Mouse (Mus musculus) kidney, postnatal 0 days (tissue): Measurements from ENCODE around the gene Olfr979. TPM values are rescaled to one million over a fixed set of nuclear protein-coding genes. Genes with fewer than 3 reads are reported as not detected.
"Not testable (repeated sequence)": the region's sequence is repeated elsewhere in the genome, so short reads cannot be mapped to it uniquely, and the experiment has no call there.

Experiments
- ATAC-seq: fragments of 200-750 bp; cut with Nextera tagmentation; replicated peaks from 2 replicates; pipeline ENCODE4 v1.8.0; 2017; ENCODE audit warnings: low read depth, moderate number of reproducible peaks, moderate TSS enrichment, moderate library complexity; ENCODE audit not compliant: low FRiP score
- DNase-seq: peaks from one replicate; pipeline ENCODE4 v3.0.0-alpha.2; 2016; ENCODE audit warnings: low spot score
- H3K27ac ChIP-seq: fragments of 300-500 bp; sonication (generic); 2 replicates; pipeline ENCODE4 v1.5.1; 2014; ENCODE audit warnings: mild to moderate bottlenecking
- H3K27me3 ChIP-seq: fragments of 300-500 bp; sonication (generic); 2 replicates; pipeline ENCODE4 v1.6.1; 2014; ENCODE audit warnings: low read length, mixed read lengths; ENCODE audit not compliant: insufficient read depth
- H3K36me3 ChIP-seq: fragments of 300-500 bp; sonication (generic); 2 replicates; pipeline ENCODE4 v1.6.1; 2014; ENCODE audit warnings: low read length, mixed read lengths; ENCODE audit not compliant: insufficient read depth
- H3K4me1 ChIP-seq: fragments of 300-500 bp; sonication (generic); replicated peaks from 2 replicates; pipeline ENCODE4 v1.6.1; 2014; ENCODE audit warnings: antibody characterized with exemption, low read length, mixed read lengths; ENCODE audit not compliant: insufficient read depth
- H3K4me2 ChIP-seq: fragments of 300-500 bp; sonication (generic); 2 replicates; pipeline ENCODE4 v1.6.1; 2014; ENCODE audit warnings: mild to moderate bottlenecking, low read length, moderate library complexity, mixed read lengths
- H3K4me3 ChIP-seq: fragments of 300-500 bp; sonication (generic); replicated peaks from 2 replicates; pipeline ENCODE4 v1.5.1; 2014; ENCODE audit warnings: low read depth, low read length
- H3K9ac ChIP-seq: fragments of 300-500 bp; sonication (generic); 2 replicates; pipeline ENCODE4 v1.6.1; 2014; ENCODE audit warnings: low read depth, low read length
- H3K9me3 ChIP-seq: fragments of 300-500 bp; sonication (generic); replicated peaks from 2 replicates; pipeline ENCODE4 v1.6.1; 2016; ENCODE audit warnings: low read length, inconsistent platforms, mixed read lengths
- CTCF ChIP-seq: IDR thresholded peaks from 2 replicates; pipeline ENCODE4 v1.5.1; 2016; ENCODE audit warnings: antibody characterized with exemption, low read depth, mild to moderate bottlenecking, moderate library complexity
- WGBS: fragments of 180-500 bp; shearing (Covaris S2); extraction: QIAGEN DNeasy Blood & Tissue Kit; methylation state at CpG from one replicate; pipeline ENCODE4 v1.1.7; 2014; 5-methylcytosine and 5-hydroxymethylcytosine counted together
- polyA plus RNA-seq: library from polyadenylated mRNA; unstranded; fragments of >200 nt; fragmentation: Nextera tagmentation; extraction: Ambion mirVana; gene quantifications from 2 replicates; pipeline ENCODE4 v1.2.1, GENCODE M21; 2015

Gene Olfr979
- polyA plus RNA-seq, result not detected in 2 replicates

DNA sequence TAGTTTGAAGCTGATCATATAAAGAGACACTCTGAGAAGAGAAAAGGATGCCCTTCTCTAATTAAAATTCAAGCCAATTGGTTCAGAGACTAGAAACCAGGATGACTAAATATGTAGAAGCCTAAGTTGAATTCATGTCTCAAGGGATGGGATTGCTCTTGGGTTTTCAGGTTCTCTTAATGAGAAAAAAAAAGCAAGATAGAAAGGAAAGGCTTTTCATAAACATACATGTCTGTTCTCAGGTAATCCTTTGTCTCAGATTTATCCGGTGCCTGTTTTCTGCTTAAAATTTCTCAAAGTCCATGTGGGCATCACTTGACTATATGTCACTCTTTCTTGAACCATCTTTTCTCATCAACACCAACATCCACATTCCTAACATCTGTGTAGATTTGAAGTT is at the start of gene Olfr979:
Olfr979 (minus strand) TSS at position 101 of the 400 bp plus-strand sequence.
- ATAC-seq (no peak), DNase-seq (no peak)
- no peaks in the 10 kb centered on the region for H3K4me1 ChIP-seq
- no peak within 1 kb of the TSS for H3K9ac ChIP-seq
- no peak within 1 kb of the TSS for H3K27ac ChIP-seq
- no peak for TF ChIP-seq CTCF
- H3K36me3 ChIP-seq, result no peaks in the 10 kb centered on the region
- 95% methylated on average over 1 of the region's 1 CpGs for WGBS
- no peak within 1 kb of the TSS for H3K4me3 ChIP-seq
- H3K27me3 ChIP-seq, result no peaks in the 10 kb centered on the region
- no peaks in the 10 kb centered on the region for H3K9me3 ChIP-seq
- H3K4me2 ChIP-seq, result no peak within 1 kb of the TSS

DNA sequence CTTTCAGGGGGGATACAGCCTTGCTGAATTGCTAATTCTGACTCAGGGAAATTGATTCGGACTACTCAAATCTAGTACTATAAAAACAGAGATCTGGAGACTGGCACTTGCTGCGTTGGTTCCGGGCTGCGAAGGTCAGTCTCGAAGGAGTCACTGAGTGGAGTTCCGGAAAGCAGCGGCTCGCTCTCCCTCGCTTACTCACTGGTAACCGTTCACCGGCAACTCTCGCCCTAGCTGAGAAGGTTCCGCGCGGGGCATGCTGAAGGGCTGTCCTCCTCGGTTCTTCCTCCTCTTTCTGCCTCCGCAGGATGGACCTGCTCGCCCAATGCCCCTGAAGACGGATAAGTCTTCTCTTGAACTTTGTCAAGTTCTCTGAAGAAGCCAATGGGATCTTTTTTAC is 46.9 kb upstream of the Olfr979 start:
- Histone ChIP-seq H3K9me3 (no peaks in the 10 kb centered on the region), H3K4me3 (no peak overlapping the region), H3K27ac (no peak overlapping the region), H3K4me2 (no peak overlapping the region), H3K27me3 (no peaks in the 10 kb centered on the region), H3K4me1 (no peaks in the 10 kb centered on the region), H3K9ac (no peak overlapping the region), H3K36me3 (no peaks in the 10 kb centered on the region)
- no peak for ATAC-seq
- TF ChIP-seq CTCF, result no peak
- DNase-seq, result no peak
- 95% methylated on average over 19 of the region's 19 CpGs for WGBS

DNA sequence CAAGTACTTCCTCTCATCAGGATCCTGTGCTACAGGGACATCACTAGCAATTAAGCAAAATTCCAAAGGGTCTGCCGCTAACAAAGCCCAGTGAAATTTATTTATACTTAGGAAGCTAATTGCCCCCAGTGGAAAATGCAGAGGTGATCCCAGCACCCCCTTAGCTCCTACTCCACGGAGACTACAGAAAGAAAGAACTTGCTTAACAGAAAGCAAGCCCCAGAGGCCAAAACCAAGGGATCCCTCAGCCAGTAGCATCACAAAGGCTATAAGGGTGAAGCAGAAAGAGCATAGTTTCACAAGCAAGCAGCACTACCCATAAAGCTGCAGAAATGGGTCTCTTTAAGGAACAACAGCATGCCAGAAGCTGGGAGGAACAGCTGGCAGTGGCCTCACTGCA is 17.9 kb upstream of the Olfr979 start, which contains the start of gene Olfr981:
Olfr981 (plus strand) TSS at position 301 of the 400 bp plus-strand sequence.
- DNase-seq (no peak), ATAC-seq (no peak)
- H3K4me2 ChIP-seq, result no peak within 1 kb of the TSS
- WGBS, result 72% methylated on average over 2 of the region's 2 CpGs
- no peaks in the 10 kb centered on the region for H3K4me1 ChIP-seq
- no peak within 1 kb of the TSS for H3K4me3 ChIP-seq
- H3K9ac ChIP-seq, result no peak within 1 kb of the TSS
- no peaks in the 10 kb centered on the region for H3K36me3 ChIP-seq
- H3K27ac ChIP-seq, result no peak within 1 kb of the TSS
- H3K27me3 ChIP-seq, result no peaks in the 10 kb centered on the region
- no peaks in the 10 kb centered on the region for H3K9me3 ChIP-seq
- TF ChIP-seq CTCF, result no peak

DNA sequence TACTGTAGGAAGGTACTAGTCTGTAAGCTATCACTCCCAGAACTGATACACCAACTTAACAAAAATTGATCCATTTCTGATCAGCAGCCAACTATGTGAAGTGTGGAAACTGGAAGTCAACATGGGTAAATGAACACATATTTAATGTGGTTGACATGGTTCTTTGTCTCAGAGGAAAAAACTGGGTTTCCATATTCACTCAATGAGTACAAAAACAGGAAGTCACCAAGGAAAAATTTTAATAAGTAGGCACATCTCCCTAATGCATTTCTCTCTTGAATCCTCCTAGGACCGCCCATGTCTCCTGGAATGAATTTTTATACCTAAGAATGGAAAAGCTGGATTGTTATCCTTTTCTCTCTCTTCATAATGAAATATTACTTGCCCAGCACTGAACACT is 6.2 kb upstream of the Olfr979 start, which contains the start of gene Olfr980:
Olfr980 (minus strand) TSS at position 101 of the 400 bp plus-strand sequence.
- no peak within 1 kb of the TSS for H3K4me3 ChIP-seq
- no peak within 1 kb of the TSS for H3K4me2 ChIP-seq
- no peak for DNase-seq
- 88% methylated on average over 1 of the region's 1 CpGs for WGBS
- no peaks in the 10 kb centered on the region for H3K9me3 ChIP-seq
- no peak for TF ChIP-seq CTCF
- H3K27me3 ChIP-seq, result no peaks in the 10 kb centered on the region
- no peak within 1 kb of the TSS for H3K9ac ChIP-seq
- H3K36me3 ChIP-seq, result no peaks in the 10 kb centered on the region
- no peak within 1 kb of the TSS for H3K27ac ChIP-seq
- no peaks in the 10 kb centered on the region for H3K4me1 ChIP-seq
- ATAC-seq, result no peak

DNA sequence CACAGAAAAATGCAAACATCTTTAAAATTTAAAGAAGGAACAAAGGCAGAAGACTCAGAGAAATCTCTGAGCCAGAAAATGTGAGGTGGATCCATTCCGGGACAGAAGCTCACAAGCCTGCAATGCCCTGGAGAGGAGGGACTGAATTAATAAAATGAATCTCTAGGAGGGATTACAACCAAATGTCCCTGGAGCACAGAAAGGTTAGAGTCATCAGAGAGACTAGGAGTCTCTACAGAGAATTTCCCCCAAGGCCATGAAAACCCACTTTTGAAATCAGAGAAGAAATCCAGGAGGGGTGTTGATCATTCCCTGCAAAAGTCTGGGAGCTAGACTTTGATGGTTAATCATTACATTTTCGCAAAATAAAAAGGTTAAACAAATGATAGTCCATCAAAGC is 11.5 kb downstream of the Olfr979 start, which contains the start of gene Olfr978:
Olfr978 (plus strand) TSS at position 301 of the 400 bp plus-strand sequence.
- TF ChIP-seq CTCF, result no peak
- no peak within 1 kb of the TSS for H3K4me2 ChIP-seq
- no peak within 1 kb of the TSS for H3K4me3 ChIP-seq
- DNase-seq (no peak), ATAC-seq (no peak)
- H3K4me1 ChIP-seq, result no peaks in the 10 kb centered on the region
- no peak within 1 kb of the TSS for H3K27ac ChIP-seq
- 83% methylated on average over 2 of the region's 2 CpGs for WGBS
- H3K36me3 ChIP-seq, result no peaks in the 10 kb centered on the region
- H3K9me3 ChIP-seq, result no peaks in the 10 kb centered on the region
- H3K27me3 ChIP-seq, result no peaks in the 10 kb centered on the region
- no peak within 1 kb of the TSS for H3K9ac ChIP-seq

DNA sequence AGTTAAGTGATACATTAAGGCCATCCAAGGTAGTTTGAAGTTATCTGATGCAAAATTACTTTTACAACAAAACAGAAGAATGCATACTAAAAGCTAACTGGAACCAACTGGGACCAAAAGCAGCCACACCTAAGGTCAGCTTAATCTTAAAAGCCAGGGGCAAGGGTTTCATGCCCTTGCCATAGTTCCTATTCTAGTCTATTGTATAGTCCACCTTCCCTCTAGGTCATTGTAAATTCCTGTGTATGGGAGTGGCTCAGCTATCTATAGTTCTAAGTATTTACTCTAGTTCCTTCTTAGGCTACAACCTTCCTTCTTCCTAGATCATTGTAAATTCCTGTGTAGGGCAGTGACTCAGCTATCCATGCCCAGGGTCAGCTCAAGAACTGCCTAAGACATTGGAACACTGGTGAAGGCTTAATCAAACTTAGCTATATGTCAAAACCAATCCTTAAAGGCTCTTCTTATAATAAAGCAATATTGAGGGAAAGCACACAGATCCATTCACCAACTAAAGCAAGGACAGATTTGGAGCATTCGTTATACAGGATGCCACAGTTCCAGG is 26.6 kb downstream of the Olfr979 start:
- ATAC-seq, result not testable (repeated sequence)

DNA sequence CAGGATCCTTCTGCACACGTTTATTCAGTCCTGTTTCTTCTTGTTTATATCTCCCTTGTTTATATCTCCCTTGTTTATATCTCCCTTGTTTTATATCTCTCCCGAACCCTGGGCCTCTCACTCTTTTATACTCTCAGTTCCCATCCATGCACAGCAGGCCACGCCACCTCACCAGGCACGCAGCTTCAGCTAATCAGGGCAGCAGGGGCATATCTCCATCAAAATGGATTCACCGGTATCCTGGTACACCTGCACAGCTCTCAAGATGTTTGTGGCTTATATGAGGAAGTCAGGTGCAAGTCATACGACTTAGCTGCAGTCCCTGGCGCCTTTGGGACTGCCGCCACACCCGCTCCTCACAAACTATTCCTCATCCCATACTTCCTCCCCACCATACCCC is 42.2 kb downstream of the Olfr979 start, which contains the start of gene Olfr976:
Olfr976 (minus strand) TSS at position 101 of the 400 bp plus-strand sequence.
- H3K4me2 ChIP-seq, H3K4me3 ChIP-seq, H3K27me3 ChIP-seq, H3K27ac ChIP-seq, H3K9me3 ChIP-seq, H3K9ac ChIP-seq, DNase-seq, ATAC-seq, H3K4me1 ChIP-seq, H3K36me3 ChIP-seq: not testable (repeated sequence)
- WGBS, result 80% methylated on average over 6 of the region's 9 CpGs

More for the DNA sequence above, 26.6 kb downstream of the Olfr979 start:
- not testable (repeated sequence) for H3K4me3 ChIP-seq, H3K9me3 ChIP-seq, H3K36me3 ChIP-seq, DNase-seq, H3K4me1 ChIP-seq, H3K4me2 ChIP-seq, H3K27me3 ChIP-seq, H3K27ac ChIP-seq, H3K9ac ChIP-seq
- WGBS, result 85% methylated on average over 1 of the region's 1 CpGs
